Mouse (Mus musculus) bone marrow, adult 2 months (tissue): ENCODE results near the gene Pex5.

Experiments used
- CTCF ChIP-seq: fragments of 200-500 bp; IDR thresholded peaks from 2 replicates; pipeline ENCODE4 v1.5.1; 2011; ENCODE audit warnings: low read length, control low read depth; ENCODE audit not compliant: control insufficient read depth, insufficient read depth
- POLR2A ChIP-seq: fragments of 200-500 bp; IDR thresholded peaks from 2 replicates; pipeline ENCODE4 v1.6.1; 2011; ENCODE audit warnings: low read depth, mild to moderate bottlenecking, control low read depth, low read length, borderline replicate concordance; ENCODE audit not compliant: control insufficient read depth

GRCm38 (mm10) chr6:124425523-124425922 is 10.7 kb upstream of the Pex5 start:
- TF ChIP-seq POLR2A (no peak), CTCF (no peak)
